Mouse (Mus musculus): ENCODE data around the gene Disp2.

DNA sequence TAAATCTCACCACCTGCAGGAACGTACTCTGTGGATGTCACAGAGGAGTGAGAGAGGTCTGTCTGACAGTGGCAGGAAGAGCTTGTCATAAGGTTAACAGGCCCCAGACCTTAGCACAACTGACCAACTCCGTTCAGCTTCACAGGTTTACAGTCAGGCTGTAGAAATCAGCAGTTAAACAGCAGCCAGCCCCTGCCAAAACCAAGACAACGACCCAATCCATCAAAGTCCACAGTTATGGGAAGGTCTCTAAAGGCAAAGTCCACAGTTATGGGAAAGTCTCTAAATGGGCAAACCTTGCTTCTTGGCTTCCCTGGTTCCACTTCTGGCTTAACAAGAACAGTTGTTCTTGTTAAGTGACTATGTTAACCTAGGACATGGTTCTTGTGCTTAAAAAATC lies 64.9 kb downstream of the Disp2 start:
- no peak for TF ChIP-seq CTCF (IDR thresholded peaks at IDR 0.05; ENCODE audit: low read depth)
- no peak for TF ChIP-seq EP300 (IDR thresholded peaks at IDR 0.05; ENCODE audit: low read depth)
